Mouse (Mus musculus): Measurements from ENCODE around the gene Car10. TPM values are rescaled to one million over a fixed set of nuclear protein-coding genes. Genes with fewer than 3 reads are reported as not detected.
"Not testable (repeated sequence)": the region's sequence is repeated elsewhere in the genome, so short reads cannot be mapped to it uniquely, and the experiment has no call there.

The Car10 gene
- polyA plus RNA-seq, 1 experiment from 2014 or later, result 0.29 TPM

DNA sequence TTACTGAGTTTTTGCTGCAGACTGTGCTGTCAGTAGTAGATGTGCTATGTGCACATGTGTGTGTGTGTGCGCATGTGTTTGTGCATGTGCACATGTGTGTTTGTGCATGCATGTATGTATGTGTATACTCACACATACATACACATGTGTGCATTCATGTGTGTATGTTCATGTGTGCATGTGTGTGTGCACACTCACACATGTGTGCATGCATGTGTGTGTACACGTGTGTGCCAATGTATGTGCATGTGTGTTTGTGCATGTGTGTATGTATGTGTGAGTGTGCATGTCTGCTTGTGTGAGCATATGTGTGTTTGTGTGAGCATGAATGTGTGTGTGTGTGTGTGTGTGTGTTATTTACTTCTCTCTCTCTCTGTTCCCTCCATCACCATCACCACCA is 298.5 kb downstream of the Car10 start:
- no peak for ATAC-seq (ENCODE audit: insufficient number of reproducible peaks, insufficient read depth, low FRiP score, low TSS enrichment, low read depth)
- H3K9me3 ChIP-seq, result no peaks in the 10 kb centered on the region
- no peaks in the 10 kb centered on the region for H3K36me3 ChIP-seq
- no peaks in the 10 kb centered on the region for H3K27me3 ChIP-seq
- H3K4me2 ChIP-seq, result no peak overlapping the region
- 89% methylated on average over 2 of the region's 2 CpGs for WGBS
- H3K27ac ChIP-seq, result no peak overlapping the region
- H3K4me3 ChIP-seq (replicated peaks), result no peak overlapping the region
- no peak overlapping the region for H3K9ac ChIP-seq (replicated peaks)
- no peaks in the 10 kb centered on the region for H3K4me1 ChIP-seq (replicated peaks)

DNA sequence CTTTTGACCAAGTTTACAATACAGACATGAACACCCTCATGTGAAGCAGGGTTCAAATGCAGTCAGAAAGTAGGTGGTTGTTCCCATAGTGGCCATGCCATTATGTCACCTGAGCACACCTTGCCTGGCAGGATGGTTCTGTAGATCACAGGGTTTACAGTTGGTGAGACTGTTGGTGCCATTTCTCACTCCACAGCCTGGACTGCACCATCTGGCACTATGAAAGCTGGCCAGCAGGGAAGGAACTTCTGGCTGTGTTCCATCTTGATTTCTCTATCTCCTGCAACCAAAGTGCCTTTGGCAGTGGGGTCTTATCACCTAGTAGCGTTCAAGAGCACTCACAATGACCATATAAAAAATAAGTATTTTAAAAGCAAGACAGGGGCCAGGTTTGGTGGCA is 303.3 kb downstream of the Car10 start:
- not testable (repeated sequence) for ATAC-seq (ENCODE audit: insufficient number of reproducible peaks, insufficient read depth, low FRiP score, low TSS enrichment, low read depth)

DNA sequence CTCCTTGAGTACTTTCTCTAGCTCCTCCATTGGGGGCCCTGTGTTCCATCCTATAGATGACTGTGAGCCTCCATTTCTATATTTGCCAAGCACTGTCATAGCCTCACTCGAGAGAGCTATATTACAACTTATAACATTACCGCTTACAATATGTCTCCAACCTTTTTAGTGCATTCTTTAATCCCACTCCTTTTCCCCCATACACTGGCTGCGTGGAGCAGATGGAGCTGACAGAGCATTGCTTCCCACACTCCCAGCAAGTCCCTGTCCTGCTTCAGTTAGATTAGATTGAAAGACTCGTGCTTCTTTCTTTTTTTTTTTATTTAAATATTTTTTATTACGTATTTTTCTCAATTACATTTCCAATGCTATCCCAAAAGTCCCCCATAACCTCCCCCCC is 310.2 kb downstream of the Car10 start:
- no peaks in the 10 kb centered on the region for H3K4me1 ChIP-seq (replicated peaks)
- H3K9me3 ChIP-seq, result no peaks in the 10 kb centered on the region
- H3K4me2 ChIP-seq, result no peak overlapping the region
- no peak for ATAC-seq (ENCODE audit: insufficient number of reproducible peaks, insufficient read depth, low FRiP score, low TSS enrichment, low read depth)
- H3K27me3 ChIP-seq, result no peaks in the 10 kb centered on the region
- no peak overlapping the region for H3K9ac ChIP-seq (replicated peaks)
- H3K27ac ChIP-seq, result no peak overlapping the region
- H3K36me3 ChIP-seq, result no peaks in the 10 kb centered on the region
- 79% methylated on average over 5 of the region's 5 CpGs for WGBS
- no peak overlapping the region for H3K4me3 ChIP-seq (replicated peaks)

More for the DNA sequence above, 303.3 kb downstream of the Car10 start:
- H3K9ac ChIP-seq (replicated peaks); H3K4me2 ChIP-seq; H3K27ac ChIP-seq; H3K4me3 ChIP-seq (replicated peaks); H3K4me1 ChIP-seq (replicated peaks); H3K36me3 ChIP-seq; H3K9me3 ChIP-seq; H3K27me3 ChIP-seq: not testable (repeated sequence)
- WGBS, result 75% methylated on average over 1 of the region's 1 CpGs

DNA sequence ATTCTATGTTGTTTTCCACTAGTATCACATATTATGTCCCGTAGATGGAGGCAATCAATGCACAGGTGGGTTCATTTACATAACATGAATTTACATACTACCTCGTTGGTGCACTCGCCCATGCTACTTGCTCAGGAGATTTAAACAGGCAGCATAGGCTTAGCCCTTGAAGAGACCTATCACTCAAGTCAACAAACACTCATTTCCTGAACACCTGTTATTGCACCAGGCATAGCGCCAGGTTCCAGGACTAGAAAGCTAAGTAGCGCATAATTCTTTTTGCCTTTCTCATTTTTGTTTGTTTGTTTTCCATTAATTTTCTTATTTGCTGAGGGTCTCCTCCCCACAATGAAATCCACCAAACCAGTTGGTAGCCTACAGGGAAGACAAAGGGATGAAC is 333.7 kb downstream of the Car10 start:
- Histone ChIP-seq H3K4me3 (replicated peaks) (no peak overlapping the region), H3K4me2 (no peak overlapping the region), H3K27ac (no peak overlapping the region), H3K4me1 (replicated peaks) (no peaks in the 10 kb centered on the region), H3K36me3 (no peaks in the 10 kb centered on the region), H3K9me3 (no peaks in the 10 kb centered on the region), H3K9ac (replicated peaks) (no peak overlapping the region), H3K27me3 (no peaks in the 10 kb centered on the region)
- 91% methylated on average over 5 of the region's 5 CpGs for WGBS
- ATAC-seq (ENCODE audit: insufficient number of reproducible peaks, insufficient read depth, low FRiP score, low TSS enrichment, low read depth), result no peak

DNA sequence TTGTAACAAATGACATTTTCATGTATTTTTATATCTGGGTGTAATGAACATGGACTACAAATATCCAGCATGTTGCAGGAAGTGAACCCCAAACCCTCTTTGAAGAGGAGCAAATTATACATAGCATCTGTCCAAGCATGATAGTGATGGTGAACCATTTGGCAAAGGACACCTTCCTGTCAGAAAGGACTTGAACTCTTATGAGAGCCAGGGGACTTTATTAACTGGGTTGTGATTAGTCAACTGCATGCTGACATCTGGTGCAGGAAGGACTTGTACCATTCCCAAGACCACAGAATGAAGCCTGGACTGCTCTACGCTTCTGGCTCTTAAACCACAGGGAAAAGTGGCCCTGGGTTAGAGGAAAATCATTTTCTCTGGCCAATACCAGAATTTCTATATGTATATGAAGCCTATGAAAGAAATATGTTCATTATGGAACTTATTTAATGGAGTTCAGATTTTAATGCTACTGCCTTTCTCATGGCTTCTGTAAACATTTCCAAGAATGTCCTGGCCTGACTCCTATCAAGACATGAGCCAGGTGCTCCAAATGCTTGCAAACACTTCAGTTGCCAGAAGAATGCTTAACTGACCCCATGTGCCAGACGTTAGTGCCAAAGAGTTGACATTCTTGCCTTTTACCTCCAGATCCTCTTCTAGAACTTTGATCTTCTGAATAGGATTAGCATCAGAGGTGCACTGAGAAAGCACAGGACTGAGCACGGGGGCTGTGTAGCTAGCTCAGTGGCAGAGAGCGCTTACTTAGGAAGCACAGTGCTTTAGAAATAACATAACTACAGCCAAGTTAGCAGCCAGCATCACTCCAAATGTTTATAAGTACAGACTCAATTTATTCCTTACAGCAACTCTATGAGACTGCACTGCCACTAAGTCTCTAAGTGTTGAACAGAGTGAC is 337.4 kb downstream of the Car10 start:
- Histone ChIP-seq H3K4me2 (no peak overlapping the region), H3K9ac (replicated peaks) (no peak overlapping the region), H3K27ac (no peak overlapping the region), H3K4me1 (replicated peaks) (no peaks in the 10 kb centered on the region), H3K36me3 (no peaks in the 10 kb centered on the region), H3K27me3 (no peaks in the 10 kb centered on the region), H3K4me3 (replicated peaks) (no peak overlapping the region), H3K9me3 (no peaks in the 10 kb centered on the region)
- ATAC-seq (ENCODE audit: insufficient number of reproducible peaks, insufficient read depth, low FRiP score, low TSS enrichment, low read depth), result no peak
- WGBS, result 62% methylated on average over 4 of the region's 4 CpGs

DNA sequence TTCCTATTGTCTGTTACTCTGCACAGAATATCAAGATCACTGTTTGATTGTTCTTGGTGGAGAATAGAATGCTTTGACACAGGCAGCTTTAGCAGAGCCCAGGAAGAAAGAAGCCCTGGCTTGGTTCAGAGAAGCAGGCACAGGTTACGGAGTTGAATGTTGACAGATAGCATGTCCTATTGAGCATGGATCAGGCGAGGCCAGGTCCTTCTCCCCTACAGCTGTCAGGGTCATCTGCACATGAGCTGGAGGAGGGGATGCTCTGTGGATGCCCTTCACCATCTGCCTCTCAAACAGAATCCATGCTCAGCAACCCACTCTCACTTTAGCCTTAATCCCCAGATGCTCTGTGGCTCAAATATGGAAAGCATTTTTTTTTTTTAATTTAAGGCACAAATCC is 339.1 kb downstream of the Car10 start:
- no peak overlapping the region for H3K4me2 ChIP-seq
- no peak overlapping the region for H3K9ac ChIP-seq (replicated peaks)
- H3K9me3 ChIP-seq, result no peaks in the 10 kb centered on the region
- ATAC-seq (ENCODE audit: insufficient number of reproducible peaks, insufficient read depth, low FRiP score, low TSS enrichment, low read depth), result no peak
- WGBS, result 68% methylated on average over 2 of the region's 2 CpGs
- H3K27me3 ChIP-seq, result no peaks in the 10 kb centered on the region
- H3K27ac ChIP-seq, result no peak overlapping the region
- H3K4me3 ChIP-seq (replicated peaks), result no peak overlapping the region
- no peaks in the 10 kb centered on the region for H3K4me1 ChIP-seq (replicated peaks)
- no peaks in the 10 kb centered on the region for H3K36me3 ChIP-seq

DNA sequence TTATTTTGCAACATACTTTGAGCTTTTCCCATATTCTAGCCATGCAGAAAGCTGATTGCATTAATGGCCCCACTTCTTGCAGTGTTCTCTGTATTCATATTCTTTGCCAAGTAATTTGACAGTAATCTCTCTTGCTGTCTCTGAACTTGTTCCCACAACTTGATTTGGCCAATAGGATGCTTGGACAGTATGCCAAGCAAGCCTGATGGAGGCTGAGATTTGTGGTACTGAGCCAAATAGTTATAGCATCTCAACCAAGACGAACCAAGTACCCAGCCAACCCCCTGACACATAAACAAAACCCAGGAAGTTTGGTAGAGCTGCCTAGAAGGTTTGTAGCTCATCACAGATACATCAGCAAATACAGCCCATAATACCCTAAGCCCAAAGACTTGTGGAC is 342.6 kb downstream of the Car10 start:
- Histone ChIP-seq H3K4me1 (replicated peaks) (no peaks in the 10 kb centered on the region), H3K9me3 (no peaks in the 10 kb centered on the region), H3K4me3 (replicated peaks) (no peak overlapping the region), H3K27me3 (no peaks in the 10 kb centered on the region), H3K36me3 (no peaks in the 10 kb centered on the region), H3K27ac (no peak overlapping the region), H3K4me2 (no peak overlapping the region), H3K9ac (replicated peaks) (no peak overlapping the region)
- ATAC-seq (ENCODE audit: insufficient number of reproducible peaks, insufficient read depth, low FRiP score, low TSS enrichment, low read depth), result no peak
- WGBS, result 69% methylated on average over 1 of the region's 1 CpGs

DNA sequence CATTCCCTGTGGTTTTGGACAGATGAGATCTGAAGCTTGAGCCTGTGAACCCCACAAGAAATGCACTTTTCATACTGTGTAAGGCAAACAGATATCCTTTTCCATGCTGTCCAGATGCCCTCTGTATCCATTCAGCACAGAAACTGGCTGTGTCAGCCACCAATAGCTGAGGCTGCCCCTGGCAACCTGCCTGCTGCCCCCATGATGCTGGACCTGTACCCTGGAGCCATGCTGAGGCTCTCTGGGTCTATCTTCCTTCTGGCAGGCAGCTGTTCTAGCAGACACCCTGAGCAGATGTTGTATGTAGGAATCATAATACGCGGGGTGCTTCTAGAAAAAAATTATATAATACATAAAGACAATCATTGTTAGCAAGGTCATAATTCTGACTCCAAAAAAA is 345.9 kb downstream of the Car10 start:
- H3K27ac ChIP-seq, result no peak overlapping the region
- no peak for ATAC-seq (ENCODE audit: insufficient number of reproducible peaks, insufficient read depth, low FRiP score, low TSS enrichment, low read depth)
- 91% methylated on average over 2 of the region's 2 CpGs for WGBS
- no peak overlapping the region for H3K4me2 ChIP-seq
- no peaks in the 10 kb centered on the region for H3K9me3 ChIP-seq
- no peaks in the 10 kb centered on the region for H3K4me1 ChIP-seq (replicated peaks)
- no peaks in the 10 kb centered on the region for H3K27me3 ChIP-seq
- no peak overlapping the region for H3K9ac ChIP-seq (replicated peaks)
- no peak overlapping the region for H3K4me3 ChIP-seq (replicated peaks)
- no peaks in the 10 kb centered on the region for H3K36me3 ChIP-seq

DNA sequence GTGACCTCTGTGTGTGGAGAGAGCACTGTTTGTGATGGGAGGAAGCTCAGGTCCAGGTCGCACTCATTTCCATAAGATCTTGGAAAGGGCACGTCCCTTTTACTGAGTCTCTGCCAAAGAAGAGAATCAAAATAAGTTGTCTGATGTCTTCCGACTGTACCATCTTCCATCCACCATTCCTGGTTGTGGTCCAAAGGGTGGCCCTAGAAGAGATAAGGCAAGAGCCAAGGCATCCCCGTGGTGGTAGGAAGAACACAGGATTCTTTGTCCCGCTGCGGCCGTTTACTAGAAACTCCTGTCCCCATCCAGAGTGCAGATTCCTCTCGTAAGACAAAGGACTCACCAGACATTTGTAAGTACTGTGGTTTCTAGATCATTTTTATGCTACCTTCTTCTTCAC is 346.9 kb downstream of the Car10 start:
- no peaks in the 10 kb centered on the region for H3K4me1 ChIP-seq (replicated peaks)
- WGBS, result 84% methylated on average over 8 of the region's 8 CpGs
- H3K9ac ChIP-seq (replicated peaks), result no peak overlapping the region
- no peaks in the 10 kb centered on the region for H3K9me3 ChIP-seq
- no peak overlapping the region for H3K4me2 ChIP-seq
- no peak for ATAC-seq (ENCODE audit: insufficient number of reproducible peaks, insufficient read depth, low FRiP score, low TSS enrichment, low read depth)
- no peak overlapping the region for H3K27ac ChIP-seq
- no peaks in the 10 kb centered on the region for H3K27me3 ChIP-seq
- no peak overlapping the region for H3K4me3 ChIP-seq (replicated peaks)
- no peaks in the 10 kb centered on the region for H3K36me3 ChIP-seq

DNA sequence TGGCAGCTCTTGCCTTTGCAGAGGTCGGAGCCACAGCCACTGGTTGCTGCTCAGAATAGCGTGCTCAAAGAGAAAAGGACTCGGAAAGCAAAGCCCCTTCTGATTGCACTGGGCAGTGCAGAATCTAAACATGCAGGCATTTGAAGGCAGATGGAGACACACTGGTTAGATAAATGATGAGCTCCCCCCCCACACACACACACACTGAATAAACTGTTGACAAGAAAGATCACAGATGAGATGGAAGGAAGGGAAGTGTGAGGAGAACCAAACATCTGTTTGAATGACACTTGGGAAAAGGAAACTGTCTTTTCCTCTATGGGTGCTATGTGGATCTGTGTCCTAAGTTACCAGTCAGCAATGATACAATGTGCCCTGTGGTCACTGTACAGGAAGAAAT is 349.7 kb downstream of the Car10 start:
- Histone ChIP-seq H3K4me1 (replicated peaks) (0 out of 2 replicates have a peak, but pooled peaks cover 6% of the 10 kb centered on the region), H3K27me3 (no peaks in the 10 kb centered on the region), H3K36me3 (no peaks in the 10 kb centered on the region), H3K4me2 (no peak overlapping the region), H3K9ac (replicated peaks) (no peak overlapping the region), H3K27ac (no peak overlapping the region), H3K4me3 (replicated peaks) (no peak overlapping the region), H3K9me3 (no peaks in the 10 kb centered on the region)
- ATAC-seq (ENCODE audit: insufficient number of reproducible peaks, insufficient read depth, low FRiP score, low TSS enrichment, low read depth), result no peak
- 73% methylated on average over 3 of the region's 3 CpGs for WGBS

DNA sequence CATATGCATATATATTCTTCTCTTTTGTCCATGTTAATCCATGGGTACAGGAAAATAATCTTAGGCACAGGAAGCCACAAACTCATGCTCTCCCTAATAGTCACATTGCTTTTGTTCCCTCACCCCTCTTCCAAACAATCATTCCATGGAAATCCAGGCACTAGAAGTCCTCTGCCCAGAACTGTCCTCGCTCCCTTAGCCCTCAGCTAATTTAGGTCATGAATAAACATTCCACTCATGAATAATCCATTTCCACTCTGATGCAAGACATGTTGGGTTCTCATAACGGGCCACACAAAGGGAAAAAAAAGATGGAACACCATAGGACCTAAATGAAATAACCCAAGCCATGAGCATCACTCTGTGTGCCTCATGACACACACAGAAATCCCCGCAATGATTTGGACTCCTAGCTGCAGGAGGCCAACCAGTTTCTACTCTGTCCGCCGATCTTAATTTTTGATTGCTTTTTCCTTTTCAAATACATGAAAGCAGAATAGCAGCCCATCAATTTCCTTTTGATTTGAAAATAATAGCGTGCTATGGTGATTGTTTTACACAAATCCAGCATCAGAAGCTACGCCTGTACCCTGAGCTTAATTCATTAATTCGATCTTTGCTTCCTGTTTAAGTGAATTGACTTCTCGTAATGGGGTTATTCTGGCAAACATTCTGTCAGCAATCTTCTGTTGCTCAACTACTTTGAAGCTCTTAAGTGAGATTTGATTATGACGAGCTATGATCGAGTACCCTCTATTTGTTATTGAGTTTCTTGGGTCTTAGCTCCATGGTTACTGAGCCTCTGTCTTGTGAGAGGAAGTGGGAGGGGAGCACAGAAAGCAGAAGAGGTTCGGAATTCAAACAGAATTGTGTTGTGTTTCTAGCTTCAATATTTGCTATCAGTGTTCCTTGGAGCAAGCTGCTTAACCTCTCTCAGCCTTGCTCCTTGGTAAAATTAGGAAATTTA is 350.7 kb downstream of the Car10 start:
- no peak overlapping the region for H3K27ac ChIP-seq
- no peaks in the 10 kb centered on the region for H3K27me3 ChIP-seq
- no peaks in the 10 kb centered on the region for H3K9me3 ChIP-seq
- ATAC-seq (ENCODE audit: insufficient number of reproducible peaks, insufficient read depth, low FRiP score, low TSS enrichment, low read depth), result no peak
- no peak overlapping the region for H3K4me2 ChIP-seq
- H3K9ac ChIP-seq (replicated peaks), result no peak overlapping the region
- H3K36me3 ChIP-seq, result no peaks in the 10 kb centered on the region
- 0 out of 2 replicates have a peak, but pooled peaks cover 6% of the 10 kb centered on the region for H3K4me1 ChIP-seq (replicated peaks)
- no peak overlapping the region for H3K4me3 ChIP-seq (replicated peaks)
- 83% methylated on average over 12 of the region's 12 CpGs for WGBS

Data from limb, embryonic 12.5 days (tissue).